Mouse (Mus musculus) embryonic facial prominence, embryonic 12.5 days (tissue): ENCODE measurements around the gene Pfkfb2. TPM values are rescaled to one million over a fixed set of nuclear protein-coding genes. Genes with fewer than 3 reads are reported as not detected.

ENCODE experiments used
- ATAC-seq: fragments of 200-750 bp; cut with Nextera tagmentation; 2 replicates; pipeline ENCODE4 v1.8.0; 2017; ENCODE audit not compliant: insufficient number of reproducible peaks, insufficient read depth, low FRiP score, low TSS enrichment
- H3K27ac ChIP-seq: fragments of 300-500 bp; sonication (generic); 2 replicates; pipeline ENCODE4 v1.5.1; 2016; ENCODE audit warnings: mild to moderate bottlenecking
- H3K27me3 ChIP-seq: fragments of 300-500 bp; sonication (generic); 2 replicates; pipeline ENCODE4 v1.6.1; 2016; ENCODE audit warnings: mild to moderate bottlenecking, moderate library complexity
- H3K36me3 ChIP-seq: fragments of 300-500 bp; sonication (generic); 2 replicates; pipeline ENCODE4 v1.6.1; 2016; ENCODE audit warnings: mild to moderate bottlenecking
- H3K4me1 ChIP-seq: fragments of 300-500 bp; sonication (generic); 2 replicates; pipeline ENCODE4 v1.6.1; 2016
- H3K4me2 ChIP-seq: fragments of 300-500 bp; sonication (generic); replicated peaks from 2 replicates; pipeline ENCODE4 v1.6.1; 2016; ENCODE audit warnings: mild to moderate bottlenecking, moderate library complexity
- H3K4me3 ChIP-seq: fragments of 300-500 bp; sonication (generic); 2 replicates; pipeline ENCODE4 v1.5.1; 2016; ENCODE audit warnings: mild to moderate bottlenecking
- H3K9ac ChIP-seq: fragments of 300-500 bp; sonication (generic); 2 replicates; pipeline ENCODE4 v1.6.1; 2016; ENCODE audit warnings: mild to moderate bottlenecking, moderate library complexity
- H3K9me3 ChIP-seq: fragments of 300-500 bp; sonication (generic); 2 replicates; pipeline ENCODE4 v1.6.1; 2016; ENCODE audit warnings: mild to moderate bottlenecking, moderate library complexity
- WGBS: fragments of 180-500 bp; shearing (Covaris S2); methylation state at CpG from one replicate; pipeline ENCODE4 v1.1.7; 2016; 5-methylcytosine and 5-hydroxymethylcytosine counted together
- polyA plus RNA-seq: library from polyadenylated mRNA; unstranded; fragments of >200 nt; fragmentation: Nextera tagmentation; extraction: Ambion mirVana; gene quantifications from 2 replicates; pipeline ENCODE4 v1.2.1, GENCODE M21; 2016

Gene Pfkfb2
- polyA plus RNA-seq, 1 experiment from 2014 or later: 10.0 TPM

- Histone ChIP-seq H3K4me3 (peak overlapping the region; percentile 87), H3K9me3 (no peaks in the 10 kb centered on the region), H3K4me2 (peak overlapping the region; percentile 77), H3K9ac (peak overlapping the region; percentile 88), H3K4me1 (peaks cover 14% of the 10 kb centered on the region), H3K36me3 (peaks cover 5% of the 10 kb centered on the region), H3K27me3 (no peaks in the 10 kb centered on the region), H3K27ac (0 out of 2 replicates have a peak overlapping the region, but pooled peaks have one; percentile 70)
- 1% methylated on average over 3 of the region's 3 CpGs for WGBS
- peak; percentile 18; the same call in 1 of the 2 replicates for ATAC-seq
These were observed 12.9 kb downstream of the Pfkfb2 start for GRCm38 (mm10) chr1:130716218-130716512.

DNA sequence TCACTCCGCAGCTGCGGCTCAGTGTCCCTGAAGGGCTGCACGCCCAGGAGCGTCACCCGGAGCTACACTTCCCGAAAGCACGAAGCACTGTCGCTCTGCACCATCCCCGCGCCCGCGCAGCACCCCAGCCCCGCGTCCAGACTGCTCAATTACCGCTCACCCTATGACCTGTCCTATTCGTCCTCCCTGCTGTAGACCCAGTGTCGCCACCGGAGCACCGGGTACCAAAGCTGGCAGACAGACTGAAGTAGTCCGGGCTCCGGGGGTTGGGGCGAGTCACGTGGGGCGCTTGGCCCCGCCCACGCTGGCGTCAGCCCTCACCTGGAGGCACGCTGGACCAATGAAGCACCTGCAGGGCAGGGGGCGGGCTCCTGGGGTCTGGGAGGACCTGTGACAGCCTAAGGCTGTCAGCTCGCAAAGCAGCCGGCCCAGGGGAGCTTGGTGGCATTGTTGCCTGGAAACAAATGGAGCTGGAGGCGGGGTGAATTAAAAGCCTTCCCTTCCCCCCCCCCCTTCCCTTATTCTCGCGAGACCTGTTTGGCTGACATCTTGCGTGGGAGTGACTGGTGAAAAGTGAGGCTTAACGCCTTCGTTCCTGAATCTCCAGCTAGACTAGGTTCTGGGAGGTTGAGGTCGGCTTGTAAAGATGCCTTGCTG lies 13.4 kb downstream of the Pfkfb2 start, which contains the start of gene Gm29427:
Gene Gm29427 (minus strand): TSS at position 239 of the 657 bp plus-strand sequence.
- H3K9ac ChIP-seq: peak within 1 kb of the TSS; percentile 88
- peaks cover 14% of the 10 kb centered on the region for H3K4me1 ChIP-seq
- ATAC-seq: peak; percentile 90
- H3K4me2 ChIP-seq: peak within 1 kb of the TSS; percentile 77
- WGBS: under 1% methylated on average over 38 of the region's 38 CpGs
- H3K9me3 ChIP-seq: no peaks in the 10 kb centered on the region
- H3K36me3 ChIP-seq: peaks cover 5% of the 10 kb centered on the region
- peak within 1 kb of the TSS; percentile 87 for H3K4me3 ChIP-seq
- H3K27ac ChIP-seq: peak within 1 kb of the TSS; percentile 70; the same call in 1 of the 2 replicates
- no peaks in the 10 kb centered on the region for H3K27me3 ChIP-seq

GRCm38 (mm10) chr1:130714046-130714445 lies 15.0 kb downstream of the Pfkfb2 start:
- H3K4me3 ChIP-seq: no peak overlapping the region
- WGBS: 72% methylated on average over 4 of the region's 4 CpGs
- H3K9me3 ChIP-seq: no peaks in the 10 kb centered on the region
- no peak for ATAC-seq
- H3K27me3 ChIP-seq: no peaks in the 10 kb centered on the region
- no peak overlapping the region for H3K9ac ChIP-seq
- H3K4me2 ChIP-seq: no peak overlapping the region
- 0 out of 2 replicates have a peak, but pooled peaks cover 3% of the 10 kb centered on the region for H3K36me3 ChIP-seq
- no peak overlapping the region for H3K27ac ChIP-seq
- peaks cover 11% of the 10 kb centered on the region for H3K4me1 ChIP-seq

- Histone ChIP-seq H3K9me3 (no peaks in the 10 kb centered on the region), H3K36me3 (peaks cover 15% of the 10 kb centered on the region; the same call in 1 of the 2 replicates), H3K4me3 (no peak overlapping the region), H3K27ac (no peak overlapping the region), H3K9ac (no peak overlapping the region), H3K4me1 (0 out of 2 replicates have a peak, but pooled peaks cover 4% of the 10 kb centered on the region), H3K27me3 (no peaks in the 10 kb centered on the region), H3K4me2 (no peak overlapping the region)
- 92% methylated on average over 22 of the region's 22 CpGs for WGBS
- ATAC-seq: no peak
These were observed 18.6 kb downstream of the Pfkfb2 start for GRCm38 (mm10) chr1:130710283-130711080.

- Histone ChIP-seq H3K4me3 (no peak overlapping the region), H3K27ac (no peak overlapping the region), H3K36me3 (peaks cover 47% of the 10 kb centered on the region), H3K9ac (no peak overlapping the region), H3K27me3 (no peaks in the 10 kb centered on the region), H3K4me1 (no peaks in the 10 kb centered on the region), H3K9me3 (no peaks in the 10 kb centered on the region), H3K4me2 (no peak overlapping the region)
- no peak for ATAC-seq
- WGBS: 79% methylated on average over 2 of the region's 2 CpGs
These were observed 25.4 kb downstream of the Pfkfb2 start for GRCm38 (mm10) chr1:130703613-130704012.

DNA sequence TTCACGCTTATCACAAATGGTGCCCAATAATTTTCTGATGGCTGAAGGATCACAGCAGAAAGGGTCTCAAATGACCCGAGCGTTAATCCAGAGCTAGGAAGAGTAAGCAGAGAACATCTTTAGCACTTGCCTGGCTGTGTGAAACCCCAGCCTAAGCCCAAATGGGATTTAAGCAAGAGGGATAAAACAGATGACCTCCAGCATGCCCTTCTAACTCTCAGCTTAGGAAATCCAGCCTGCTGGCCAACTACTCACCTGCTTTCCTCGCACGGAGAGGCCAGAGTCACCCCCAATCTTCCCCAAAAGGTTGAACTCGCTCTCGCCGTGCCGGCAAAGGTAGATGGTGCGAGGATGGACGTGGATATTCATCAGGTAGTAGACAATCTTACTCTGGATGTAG lies 27.1 kb downstream of the Pfkfb2 start:
- Histone ChIP-seq H3K27me3 (no peaks in the 10 kb centered on the region), H3K27ac (no peak overlapping the region), H3K4me2 (no peak overlapping the region), H3K9ac (no peak overlapping the region), H3K4me3 (no peak overlapping the region), H3K4me1 (no peaks in the 10 kb centered on the region), H3K9me3 (no peaks in the 10 kb centered on the region), H3K36me3 (peaks cover 60% of the 10 kb centered on the region)
- no peak for ATAC-seq
- WGBS: 93% methylated on average over 11 of the region's 11 CpGs

DNA sequence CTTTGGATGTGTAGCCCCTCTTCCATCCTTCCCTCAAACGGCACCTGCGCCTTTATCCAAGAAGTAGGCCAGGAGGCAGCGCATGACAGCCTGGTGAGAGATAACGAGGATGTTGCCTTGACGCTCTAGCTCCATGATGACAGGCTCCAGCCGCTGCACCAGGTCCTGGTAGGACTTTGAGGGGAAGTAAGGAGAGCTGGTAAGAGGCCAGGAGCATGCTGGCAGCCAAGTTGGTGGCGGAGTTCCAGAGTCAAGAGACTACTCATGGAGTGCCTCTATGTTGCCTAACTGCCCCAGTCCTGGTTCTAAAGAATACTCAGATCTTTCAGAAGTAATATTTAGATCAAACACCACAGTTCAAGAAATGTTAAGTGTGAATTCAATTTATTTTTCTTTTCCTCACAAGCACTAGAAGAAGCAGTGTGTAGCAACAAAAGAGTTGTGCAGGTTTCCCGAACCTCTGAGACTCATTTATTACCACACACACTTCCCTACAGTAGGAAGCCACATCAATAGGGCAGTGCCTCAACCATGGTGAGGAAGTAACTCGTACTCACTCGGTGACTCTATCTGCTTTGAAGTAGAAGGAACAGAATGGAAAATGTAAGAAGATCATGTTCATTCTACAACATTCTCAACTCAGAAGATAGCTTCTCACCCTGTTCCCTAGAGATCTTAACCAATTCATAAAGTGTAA lies 29.0 kb downstream of the Pfkfb2 start:
- Histone ChIP-seq H3K9ac (no peak overlapping the region), H3K36me3 (peaks cover 48% of the 10 kb centered on the region), H3K27me3 (no peaks in the 10 kb centered on the region), H3K9me3 (no peaks in the 10 kb centered on the region), H3K4me3 (no peak overlapping the region), H3K4me2 (no peak overlapping the region), H3K27ac (no peak overlapping the region), H3K4me1 (no peaks in the 10 kb centered on the region)
- WGBS: 94% methylated on average over 10 of the region's 10 CpGs
- no peak for ATAC-seq

GRCm38 (mm10) chr1:130698601-130699000 lies 30.5 kb downstream of the Pfkfb2 start:
- Histone ChIP-seq H3K36me3 (peaks cover 45% of the 10 kb centered on the region), H3K4me2 (no peak overlapping the region), H3K27me3 (no peaks in the 10 kb centered on the region), H3K4me1 (no peaks in the 10 kb centered on the region), H3K4me3 (no peak overlapping the region), H3K9me3 (no peaks in the 10 kb centered on the region), H3K9ac (no peak overlapping the region), H3K27ac (no peak overlapping the region)
- no peak for ATAC-seq
- 89% methylated on average over 5 of the region's 5 CpGs for WGBS

- H3K36me3 ChIP-seq: no peaks in the 10 kb centered on the region
- no peak for ATAC-seq
- H3K27ac ChIP-seq: no peak overlapping the region
- H3K4me1 ChIP-seq: no peaks in the 10 kb centered on the region
- no peak overlapping the region for H3K4me3 ChIP-seq
- H3K4me2 ChIP-seq: no peak overlapping the region
- WGBS: 52% methylated on average over 1 of the region's 1 CpGs
- no peak overlapping the region for H3K9ac ChIP-seq
- H3K27me3 ChIP-seq: no peaks in the 10 kb centered on the region
- no peaks in the 10 kb centered on the region for H3K9me3 ChIP-seq
These were observed 45.1 kb downstream of the Pfkfb2 start for GRCm38 (mm10) chr1:130683905-130684304.

- 69% methylated on average over 6 of the region's 6 CpGs for whole genome bisulfite sequencing
- Histone ChIP-seq H3K27ac (no peak overlapping the region), H3K36me3 (no peaks in the 10 kb centered on the region), H3K4me1 (no peaks in the 10 kb centered on the region), H3K4me2 (no peak overlapping the region), H3K27me3 (no peaks in the 10 kb centered on the region), H3K9ac (no peak overlapping the region), H3K9me3 (no peaks in the 10 kb centered on the region), H3K4me3 (no peak overlapping the region)
- ATAC-seq: no peak
These were observed 47.2 kb downstream of the Pfkfb2 start for GRCm38 (mm10) chr1:130681656-130682413.

DNA sequence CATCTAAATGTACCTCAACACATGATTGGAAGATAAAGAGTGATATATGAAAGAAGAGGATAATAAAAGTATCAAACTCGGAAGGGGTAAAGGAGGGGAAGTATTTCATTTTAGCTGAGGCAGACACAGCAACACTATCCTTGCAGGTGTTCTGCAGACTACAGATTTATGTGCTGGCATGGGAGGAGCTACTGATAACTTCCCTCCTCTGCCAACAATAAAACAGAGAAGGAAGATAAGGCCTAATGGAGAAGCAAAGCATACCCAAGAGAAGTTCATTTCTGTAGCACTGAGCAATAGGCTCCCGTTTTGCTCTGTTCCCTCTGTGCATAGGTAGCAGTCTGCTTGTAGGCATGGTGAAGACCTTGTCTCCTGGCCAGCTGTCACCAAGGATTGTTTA lies 48.0 kb downstream of the Pfkfb2 start:
- Histone ChIP-seq H3K4me2 (no peak overlapping the region), H3K4me3 (no peak overlapping the region), H3K27me3 (no peaks in the 10 kb centered on the region), H3K9ac (no peak overlapping the region), H3K4me1 (no peaks in the 10 kb centered on the region), H3K27ac (no peak overlapping the region), H3K9me3 (no peaks in the 10 kb centered on the region), H3K36me3 (no peaks in the 10 kb centered on the region)
- no peak for ATAC-seq
- WGBS: 84% methylated on average over 2 of the region's 2 CpGs
